Mouse (Mus musculus) midbrain, embryonic 13.5 days (tissue): ENCODE measurements around the gene Cux1. TPM values are rescaled to one million over a fixed set of nuclear protein-coding genes. Genes with fewer than 3 reads are reported as not detected.

Experiments used
- ATAC-seq: fragments of 200-750 bp; cut with Nextera tagmentation; 2 replicates; pipeline ENCODE4 v1.8.0; 2017; ENCODE audit warnings: mild to moderate bottlenecking, moderate TSS enrichment, moderate library complexity
- H3K27ac ChIP-seq: fragments of 300-500 bp; sonication (generic); 2 replicates; pipeline ENCODE4 v1.5.1; 2015; ENCODE audit warnings: inconsistent platforms, mild to moderate bottlenecking, moderate library complexity
- H3K27me3 ChIP-seq: fragments of 300-500 bp; sonication (generic); 2 replicates; pipeline ENCODE4 v1.6.1; 2015; ENCODE audit warnings: mild to moderate bottlenecking, inconsistent platforms
- H3K36me3 ChIP-seq: fragments of 300-500 bp; sonication (generic); 2 replicates; pipeline ENCODE4 v1.6.1; 2015; ENCODE audit warnings: mild to moderate bottlenecking, inconsistent platforms
- H3K4me1 ChIP-seq: fragments of 300-500 bp; sonication (generic); replicated peaks from 2 replicates; pipeline ENCODE4 v1.6.1; 2015; ENCODE audit warnings: inconsistent platforms
- H3K4me2 ChIP-seq: fragments of 300-500 bp; sonication (generic); replicated peaks from 2 replicates; pipeline ENCODE4 v1.6.1; 2015; ENCODE audit warnings: moderate library complexity, mild to moderate bottlenecking, inconsistent platforms
- H3K4me3 ChIP-seq: fragments of 300-500 bp; sonication (generic); replicated peaks from 2 replicates; pipeline ENCODE4 v1.5.1; 2015; ENCODE audit warnings: mild to moderate bottlenecking, inconsistent platforms
- H3K9ac ChIP-seq: fragments of 300-500 bp; sonication (generic); replicated peaks from 2 replicates; pipeline ENCODE4 v1.6.1; 2015; ENCODE audit warnings: mild to moderate bottlenecking, inconsistent platforms
- H3K9me3 ChIP-seq: fragments of 300-500 bp; sonication (generic); 2 replicates; pipeline ENCODE4 v1.6.1; 2016; ENCODE audit warnings: mild to moderate bottlenecking, inconsistent platforms
- WGBS: fragments of 180-500 bp; shearing (Covaris S2); methylation state at CpG from one replicate; pipeline ENCODE4 v1.1.7; 2015; 5-methylcytosine and 5-hydroxymethylcytosine counted together
- polyA plus RNA-seq: library from polyadenylated mRNA; unstranded; fragments of >200 nt; fragmentation: Nextera tagmentation; extraction: Ambion mirVana; gene quantifications from 2 replicates; pipeline ENCODE4 v1.2.1, GENCODE M21; 2015

Cux1 gene
- polyA plus RNA-seq, 1 experiment from 2014 or later = 126 TPM

GRCm38 (mm10) chr5:136583666-136584464 lies 16.6 kb upstream of the Cux1 start:
- H3K4me2 ChIP-seq = no peak overlapping the region
- H3K4me3 ChIP-seq = no peak overlapping the region
- peaks cover 29% of the 10 kb centered on the region for H3K27me3 ChIP-seq
- peaks cover 3% of the 10 kb centered on the region; the same call in 1 of the 2 replicates for H3K4me1 ChIP-seq
- H3K27ac ChIP-seq = no peak overlapping the region
- no peaks in the 10 kb centered on the region for H3K36me3 ChIP-seq
- H3K9ac ChIP-seq = no peak overlapping the region
- WGBS = 73% methylated on average over 4 of the region's 4 CpGs
- ATAC-seq = no peak
- no peaks in the 10 kb centered on the region for H3K9me3 ChIP-seq

- H3K4me2 ChIP-seq = no peak overlapping the region
- peaks cover 3% of the 10 kb centered on the region; the same call in 1 of the 2 replicates for H3K4me1 ChIP-seq
- no peak overlapping the region for H3K9ac ChIP-seq
- H3K4me3 ChIP-seq = no peak overlapping the region
- H3K27ac ChIP-seq = no peak overlapping the region
- no peaks in the 10 kb centered on the region for H3K36me3 ChIP-seq
- no peaks in the 10 kb centered on the region for H3K9me3 ChIP-seq
- 79% methylated on average over 2 of the region's 2 CpGs for WGBS
- ATAC-seq = no peak
- peaks cover 29% of the 10 kb centered on the region for H3K27me3 ChIP-seq
These were observed 16.0 kb upstream of the Cux1 start for GRCm38 (mm10) chr5:136583256-136583655.

GRCm38 (mm10) chr5:136582201-136582600 lies 14.9 kb upstream of the Cux1 start:
- Histone ChIP-seq H3K9me3 (no peaks in the 10 kb centered on the region), H3K4me2 (0 out of 2 replicates have a peak overlapping the region, but pooled peaks have one; percentile 15), H3K4me1 (peaks cover 3% of the 10 kb centered on the region; the same call in 1 of the 2 replicates), H3K4me3 (no peak overlapping the region), H3K9ac (no peak overlapping the region), H3K36me3 (no peaks in the 10 kb centered on the region), H3K27me3 (peaks cover 32% of the 10 kb centered on the region), H3K27ac (no peak overlapping the region)
- WGBS = 11% methylated on average over 12 of the region's 12 CpGs
- ATAC-seq = no peak

- no peak overlapping the region for H3K9ac ChIP-seq
These were observed 14.3 kb upstream of the Cux1 start for GRCm38 (mm10) chr5:136581625-136582024.

GRCm38 (mm10) chr5:136581166-136581565 lies 13.9 kb upstream of the Cux1 start:
- H3K9me3 ChIP-seq = no peaks in the 10 kb centered on the region
- no peak overlapping the region for H3K27ac ChIP-seq
- H3K4me2 ChIP-seq = peak overlapping the region; percentile 15; the same call in 1 of the 2 replicates
- H3K36me3 ChIP-seq = no peaks in the 10 kb centered on the region
- H3K27me3 ChIP-seq = peaks cover 32% of the 10 kb centered on the region
- no peak overlapping the region for H3K4me3 ChIP-seq
- WGBS = 19% methylated on average over 9 of the region's 9 CpGs
- peaks cover 3% of the 10 kb centered on the region; the same call in 1 of the 2 replicates for H3K4me1 ChIP-seq
- ATAC-seq = no peak
- H3K9ac ChIP-seq = no peak overlapping the region

More at GRCm38 (mm10) chr5:136581625-136582024, 14.3 kb upstream of the Cux1 start:
- Histone ChIP-seq H3K4me2 (peak overlapping the region; percentile 15; the same call in 1 of the 2 replicates), H3K27me3 (peaks cover 32% of the 10 kb centered on the region), H3K36me3 (no peaks in the 10 kb centered on the region), H3K9me3 (no peaks in the 10 kb centered on the region), H3K4me3 (no peak overlapping the region), H3K4me1 (peaks cover 3% of the 10 kb centered on the region; the same call in 1 of the 2 replicates), H3K27ac (no peak overlapping the region)
- WGBS = 4% methylated on average over 13 of the region's 13 CpGs
- no peak for ATAC-seq

DNA sequence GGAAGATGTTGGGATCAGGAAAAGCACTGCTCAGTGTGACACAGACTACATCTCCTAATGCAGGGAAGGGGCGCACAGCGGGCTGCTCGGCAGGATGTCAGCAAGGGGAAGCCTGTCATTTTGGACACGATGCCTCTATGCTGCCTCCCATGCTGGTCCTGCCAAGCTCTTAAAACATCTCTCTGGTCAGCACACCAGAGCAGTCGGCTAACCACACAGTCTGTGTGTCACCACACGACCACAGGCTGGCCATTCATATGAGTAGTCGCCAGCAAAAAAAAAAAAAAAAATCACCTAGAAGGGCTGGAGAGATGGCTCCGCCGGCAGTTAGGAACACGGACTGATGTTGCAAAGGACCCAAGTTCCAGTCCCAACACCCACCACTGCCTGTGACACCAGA lies 10.9 kb upstream of the Cux1 start:
- H3K27ac ChIP-seq = no peak overlapping the region
- peaks cover 36% of the 10 kb centered on the region for H3K27me3 ChIP-seq
- no peak overlapping the region for H3K9ac ChIP-seq
- no peaks in the 10 kb centered on the region for H3K36me3 ChIP-seq
- H3K4me1 ChIP-seq = peaks cover 3% of the 10 kb centered on the region; the same call in 1 of the 2 replicates
- 52% methylated on average over 10 of the region's 10 CpGs for WGBS
- H3K9me3 ChIP-seq = no peaks in the 10 kb centered on the region
- H3K4me2 ChIP-seq = no peak overlapping the region
- no peak for ATAC-seq
- no peak overlapping the region for H3K4me3 ChIP-seq

DNA sequence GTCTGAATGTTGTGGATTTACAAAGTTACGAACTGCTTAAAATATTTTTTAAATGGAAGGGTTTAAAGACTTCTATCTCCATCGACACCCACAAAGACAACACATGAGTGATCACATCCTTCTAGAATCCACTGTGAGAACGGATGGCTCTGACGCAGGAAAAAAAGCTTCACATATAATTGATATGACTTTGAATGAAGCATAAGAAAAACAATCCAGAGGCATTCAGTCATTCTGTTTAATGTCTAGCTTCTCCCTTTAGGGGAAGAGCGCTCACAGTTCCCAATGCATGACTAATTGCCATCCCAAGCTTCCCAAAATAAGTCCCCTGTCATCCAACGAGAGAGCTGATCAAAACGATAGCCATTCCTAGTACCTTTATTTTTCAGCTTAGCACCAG lies 2.9 kb upstream of the Cux1 start:
- no peak for ATAC-seq
- WGBS = 53% methylated on average over 7 of the region's 7 CpGs
- H3K27ac ChIP-seq = no peak overlapping the region
- H3K4me1 ChIP-seq = peaks cover 22% of the 10 kb centered on the region
- H3K9me3 ChIP-seq = no peaks in the 10 kb centered on the region
- H3K36me3 ChIP-seq = no peaks in the 10 kb centered on the region
- peaks cover 42% of the 10 kb centered on the region for H3K27me3 ChIP-seq
- H3K4me2 ChIP-seq = no peak overlapping the region
- no peak overlapping the region for H3K4me3 ChIP-seq
- no peak overlapping the region for H3K9ac ChIP-seq

DNA sequence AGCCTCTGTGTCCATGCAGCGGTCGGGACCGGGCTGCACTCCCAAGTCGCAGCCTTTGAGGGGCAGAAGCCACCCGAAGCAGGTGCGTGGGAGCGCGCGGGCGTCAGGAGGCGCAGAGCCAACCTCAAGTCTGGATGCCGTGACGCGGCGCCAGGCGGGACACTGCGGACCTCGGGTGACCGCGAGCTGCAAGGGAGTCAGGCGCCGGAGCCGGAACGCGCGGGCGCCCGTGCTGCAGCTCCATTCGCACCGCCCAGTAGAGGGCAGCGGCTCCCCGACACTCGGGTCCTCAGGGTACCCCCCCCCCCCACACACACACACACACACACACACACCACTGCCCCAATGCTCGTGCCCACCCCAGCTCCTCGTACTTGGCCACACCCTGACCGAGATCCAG lies 1.5 kb upstream of the Cux1 start:
- WGBS = under 1% methylated on average over 31 of the region's 36 CpGs
- H3K4me1 ChIP-seq = peaks cover 35% of the 10 kb centered on the region
- H3K4me2 ChIP-seq = peak overlapping the region; percentile 87
- peaks cover 42% of the 10 kb centered on the region for H3K27me3 ChIP-seq
- H3K4me3 ChIP-seq = peak overlapping the region; percentile 98
- peak overlapping the region; percentile 62 for H3K9ac ChIP-seq
- no peaks in the 10 kb centered on the region for H3K9me3 ChIP-seq
- H3K27ac ChIP-seq = no peak overlapping the region
- H3K36me3 ChIP-seq = no peaks in the 10 kb centered on the region
- no peak for ATAC-seq

DNA sequence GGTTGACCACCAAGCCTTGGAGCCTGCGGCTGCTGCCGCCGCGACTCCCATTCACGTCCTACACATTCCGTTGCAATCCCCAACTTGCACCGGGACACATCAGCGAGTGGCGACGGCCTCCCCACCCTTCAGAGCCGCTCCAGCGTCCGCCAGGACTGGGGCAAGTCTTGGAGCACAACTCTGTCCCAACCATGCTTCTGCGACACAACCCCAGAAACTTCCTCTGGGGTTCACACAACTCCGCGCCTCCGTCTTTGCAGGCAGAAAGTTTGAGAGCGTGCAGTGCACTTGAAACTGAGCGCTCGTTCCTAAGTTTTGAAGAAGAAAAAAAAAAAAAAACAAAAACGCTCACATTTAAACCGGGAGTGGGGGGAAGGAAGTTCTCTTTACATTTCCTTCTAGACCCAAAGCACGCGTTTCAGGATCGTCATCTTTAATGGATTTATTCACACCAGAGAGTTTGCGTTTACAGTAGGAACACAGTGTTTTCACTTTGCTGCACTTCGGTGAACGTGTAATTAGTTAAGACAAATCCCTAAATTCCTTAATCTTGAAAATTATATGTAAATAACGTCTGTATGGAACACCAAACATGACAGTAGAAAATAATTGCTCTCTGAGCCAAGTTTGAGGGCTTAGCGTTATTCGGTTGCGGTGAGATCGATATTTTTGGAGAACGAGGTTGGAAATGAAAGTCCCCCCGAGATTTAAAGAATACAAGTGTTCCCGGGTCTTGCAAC lies 906 bp upstream of the Cux1 start:
- peak overlapping the region; percentile 97; the same call in 1 of the 2 replicates for H3K27ac ChIP-seq
- WGBS = under 1% methylated on average over 36 of the region's 36 CpGs
- peak; percentile 15 for ATAC-seq

DNA sequence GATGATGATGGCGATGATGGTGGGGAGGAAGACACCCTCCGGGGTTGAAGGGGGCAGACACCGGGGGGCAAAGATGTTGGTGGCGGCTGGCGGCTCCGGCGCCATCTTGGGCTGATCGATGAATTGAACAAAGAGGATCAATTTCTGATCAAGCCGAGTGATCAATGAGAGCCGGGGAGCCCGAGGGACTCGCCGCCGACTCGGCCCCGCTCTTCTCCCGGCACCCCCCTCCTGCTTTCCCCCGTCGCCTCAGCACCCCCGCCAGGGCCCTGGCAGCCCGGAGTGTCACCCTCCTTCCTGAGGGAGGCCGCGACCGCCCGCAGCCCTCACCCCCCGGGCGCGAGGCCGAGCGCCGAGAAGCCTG lies 496 bp downstream of the Cux1 start:
- Histone ChIP-seq H3K27me3 (peaks cover 35% of the 10 kb centered on the region), H3K4me2 (peak overlapping the region; percentile 87), H3K27ac (peak overlapping the region; percentile 97), H3K4me3 (peak overlapping the region; percentile 98), H3K9ac (peak overlapping the region; percentile 94), H3K4me1 (peaks cover 47% of the 10 kb centered on the region), H3K36me3 (no peaks in the 10 kb centered on the region), H3K9me3 (no peaks in the 10 kb centered on the region)
- ATAC-seq = peak; percentile 62
- WGBS = under 1% methylated on average over 26 of the region's 31 CpGs

More for the DNA sequence above, 906 bp upstream of the Cux1 start:
- Histone ChIP-seq H3K4me3 (peak overlapping the region; percentile 98), H3K4me2 (peak overlapping the region; percentile 87), H3K27me3 (peaks cover 38% of the 10 kb centered on the region), H3K4me1 (peaks cover 41% of the 10 kb centered on the region), H3K9me3 (no peaks in the 10 kb centered on the region), H3K9ac (peak overlapping the region; percentile 94), H3K36me3 (no peaks in the 10 kb centered on the region)

- ATAC-seq = peak; percentile 49
- H3K9me3 ChIP-seq = no peaks in the 10 kb centered on the region
- under 1% methylated on average over 74 of the region's 79 CpGs for WGBS
- H3K4me3 ChIP-seq = peak overlapping the region; percentile 98
- H3K4me1 ChIP-seq = peaks cover 50% of the 10 kb centered on the region
- peaks cover 31% of the 10 kb centered on the region for H3K27me3 ChIP-seq
- H3K36me3 ChIP-seq = no peaks in the 10 kb centered on the region
- peak overlapping the region; percentile 97 for H3K27ac ChIP-seq
- H3K9ac ChIP-seq = peak overlapping the region; percentile 94
- peak overlapping the region; percentile 87 for H3K4me2 ChIP-seq
These were observed 1.1 kb downstream of the Cux1 start for GRCm38 (mm10) chr5:136566001-136566811.
